Mouse (Mus musculus) ES-Bruce4 (cell line): ENCODE data around the gene Srsf5.

Experiments used
- CTCF ChIP-seq: IDR thresholded peaks from one replicate; pipeline ENCODE4 v1.8.1; 2011; ENCODE audit warnings: low read depth, low read length
- EP300 ChIP-seq: IDR thresholded peaks from 2 replicates; pipeline ENCODE4 v1.6.1; 2011; ENCODE audit warnings: low read depth, low read length; ENCODE audit not compliant: insufficient read depth
- POLR2A ChIP-seq: IDR thresholded peaks from one replicate; pipeline ENCODE4 v1.8.1; 2011; ENCODE audit warnings: low read length; ENCODE audit not compliant: insufficient read depth

DNA sequence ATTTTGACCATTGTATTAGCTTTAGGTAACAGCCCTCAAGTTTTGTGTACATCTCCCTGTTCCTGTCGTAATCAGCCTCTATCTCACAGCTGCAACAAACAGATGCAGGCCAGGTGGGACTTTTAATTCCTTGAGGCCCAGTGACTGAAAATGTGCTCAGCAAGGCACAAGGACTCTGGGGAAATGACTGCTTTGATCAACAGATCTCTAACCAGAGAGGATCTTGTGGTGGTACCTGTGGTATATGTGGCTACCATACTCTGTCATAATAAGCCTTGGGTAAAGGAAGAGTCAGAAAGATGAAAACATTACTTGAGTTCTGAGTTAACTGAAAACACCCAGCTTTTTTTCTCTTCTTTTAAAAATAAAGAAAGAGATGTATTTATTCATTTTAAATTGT, 48.5 kb downstream of the Srsf5 start:
- TF ChIP-seq CTCF: no peak
- TF ChIP-seq POLR2A: no peak
- TF ChIP-seq EP300: no peak
